Mouse (Mus musculus) brain, embryonic 14.5 days (tissue): ENCODE results near the gene Prf1.

Experiments
- CTCF ChIP-seq: fragments of 200-500 bp; IDR thresholded peaks from 2 replicates; pipeline ENCODE4 v1.5.1; 2012; ENCODE audit warnings: inconsistent platforms, mild to moderate bottlenecking, moderate library complexity, borderline replicate concordance; ENCODE audit not compliant: insufficient read depth, insufficient read length; ENCODE audit errors: extremely low read depth
- POLR2A ChIP-seq: fragments of 200-500 bp; IDR thresholded peaks from 2 replicates; pipeline ENCODE4 v1.6.1; 2012; ENCODE audit warnings: mild to moderate bottlenecking, inconsistent platforms, borderline replicate concordance; ENCODE audit not compliant: poor library complexity, insufficient read depth, insufficient read length, severe bottlenecking; ENCODE audit errors: extremely low read depth

- TF ChIP-seq POLR2A (no peak), CTCF (no peak)
These were observed 16.1 kb downstream of the Prf1 start for GRCm38 (mm10) chr10:61313750-61314149.
